Mouse (Mus musculus): ENCODE measurements at regions not wholly inside any gene's neighbourhood (a gene's known extent, or its start where the extent isn't known, plus 50 kb on each side); places are given as distances from the start of the nearest gene placed in this dataset.

DNA sequence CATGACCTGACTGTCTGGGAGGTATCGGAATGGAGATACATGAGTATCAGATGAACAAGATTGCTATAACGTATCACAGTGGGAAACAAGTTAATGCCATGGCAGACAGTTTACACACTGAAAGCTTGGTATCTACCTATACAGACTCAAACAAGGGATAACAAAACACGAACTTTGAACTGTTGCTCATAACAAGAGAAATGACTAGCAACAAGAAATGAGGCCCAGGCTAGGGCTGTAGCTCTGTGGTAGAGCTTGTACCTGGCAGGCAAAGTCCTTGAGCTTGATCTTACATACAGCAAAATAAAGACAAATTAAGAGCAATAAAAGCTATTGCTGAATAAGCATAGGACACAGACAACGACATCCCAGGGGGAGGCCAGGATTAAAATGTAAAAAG, 172.4 kb upstream of the Pln start:
- DNase-seq (ENCODE audit: low read depth) = no peak

DNA sequence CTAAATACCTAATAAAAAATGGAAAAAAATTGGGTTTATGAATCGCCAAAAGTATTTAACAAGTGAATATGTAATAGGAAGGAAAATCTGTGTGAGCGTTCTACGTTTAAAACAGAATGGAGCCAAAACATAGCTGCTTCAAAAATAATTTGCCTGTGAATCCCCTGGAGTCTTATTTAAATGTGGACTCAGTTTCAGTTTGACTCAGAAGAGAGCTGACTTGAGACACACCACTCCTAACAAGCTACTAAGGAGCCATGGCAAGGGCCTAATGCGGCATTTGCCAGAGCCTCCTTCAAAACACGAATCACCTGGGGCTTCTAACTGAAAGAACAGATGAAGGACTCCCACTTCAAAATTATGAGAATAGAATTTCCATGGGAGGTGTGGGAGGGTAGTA, 169.7 kb upstream of the Pln start:
- DNase-seq (ENCODE audit: low read depth) = no peak

DNA sequence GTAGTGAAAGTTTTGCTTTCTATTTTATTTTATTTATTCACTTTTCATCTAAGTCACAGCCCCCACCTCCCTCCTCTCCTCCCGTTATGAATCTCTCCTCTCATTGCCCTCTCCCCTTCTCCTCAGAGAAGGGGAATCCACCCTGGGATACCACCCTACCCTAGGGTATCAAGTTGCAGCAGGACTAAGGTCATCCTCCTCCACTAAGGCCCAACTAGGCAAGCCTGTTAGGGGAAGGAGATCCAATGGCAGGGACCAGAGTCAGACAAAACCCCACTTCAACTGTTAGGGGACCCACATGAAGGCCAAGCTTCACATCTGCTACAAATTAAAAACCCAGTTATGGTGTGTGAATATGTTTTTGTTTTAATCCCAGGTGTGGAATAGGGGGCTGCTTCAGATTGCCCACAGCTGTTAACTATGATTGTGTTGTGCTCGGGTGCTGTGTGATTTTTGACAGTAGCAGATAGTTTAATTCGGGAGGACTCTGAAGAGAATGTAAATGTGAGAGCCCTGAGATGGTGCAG, 163.4 kb upstream of the Pln start:
- no peak for DNase-seq (ENCODE audit: low read depth)

DNA sequence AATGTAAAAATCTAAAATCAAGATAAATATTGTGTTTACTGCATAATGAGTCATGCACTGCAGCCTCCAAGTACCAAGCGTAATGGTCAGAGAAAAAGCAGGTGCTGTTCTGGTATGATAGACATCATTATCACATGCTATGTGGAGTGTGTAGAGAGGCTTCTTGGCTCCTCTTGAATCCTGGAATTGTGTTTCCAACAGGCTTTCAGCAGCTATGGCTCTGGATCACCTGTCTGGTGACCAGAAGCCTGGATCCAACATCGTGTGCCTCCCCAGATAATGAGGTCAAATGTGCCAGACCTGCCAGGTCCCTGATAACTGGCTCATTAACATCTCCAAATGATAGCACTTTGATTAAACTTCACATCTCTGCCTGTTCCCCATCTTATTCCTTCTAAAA, 161.5 kb upstream of the Pln start:
- DNase-seq (ENCODE audit: low read depth) = no peak

DNA sequence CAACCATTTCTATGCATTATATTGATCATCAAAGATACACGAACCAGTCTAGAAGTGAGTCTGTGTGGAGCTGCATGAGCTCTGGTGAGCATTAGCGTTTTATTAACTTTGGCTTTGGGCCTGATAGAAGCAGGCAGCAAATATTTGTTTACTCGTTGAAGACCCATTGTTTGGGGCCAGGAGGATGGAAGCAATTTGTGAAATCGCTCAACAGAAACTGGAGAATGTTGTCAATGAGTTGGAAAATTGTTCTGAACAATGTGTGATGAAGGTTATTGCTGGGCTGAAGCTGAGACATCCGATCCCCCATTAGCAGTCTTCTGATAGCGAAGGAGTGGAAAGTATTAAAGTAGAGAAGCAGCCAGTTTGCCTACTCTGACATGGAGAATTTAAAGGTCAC, 158.9 kb upstream of the Pln start:
- no peak for DNase-seq (ENCODE audit: low read depth)

DNA sequence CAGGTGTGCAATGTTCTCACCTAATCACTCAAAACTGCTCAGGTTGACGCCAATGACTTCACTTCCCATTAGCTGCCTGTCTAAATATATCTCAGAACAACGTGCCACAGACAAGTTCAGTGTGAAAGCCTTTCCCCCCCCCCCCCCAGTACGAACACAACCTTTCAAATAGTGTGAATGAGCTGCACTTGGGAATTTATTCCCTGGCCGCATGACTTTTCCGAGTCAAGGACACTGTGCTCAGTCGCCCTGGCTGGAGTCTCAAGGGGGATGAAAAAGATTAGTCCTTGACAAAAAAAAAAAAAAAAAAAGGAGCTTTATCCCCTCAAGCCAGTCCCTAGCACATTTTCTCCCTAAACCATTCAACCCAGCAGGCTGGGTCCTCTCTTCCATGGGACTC, 158.4 kb upstream of the Pln start:
- no peak for DNase-seq (ENCODE audit: low read depth)

DNA sequence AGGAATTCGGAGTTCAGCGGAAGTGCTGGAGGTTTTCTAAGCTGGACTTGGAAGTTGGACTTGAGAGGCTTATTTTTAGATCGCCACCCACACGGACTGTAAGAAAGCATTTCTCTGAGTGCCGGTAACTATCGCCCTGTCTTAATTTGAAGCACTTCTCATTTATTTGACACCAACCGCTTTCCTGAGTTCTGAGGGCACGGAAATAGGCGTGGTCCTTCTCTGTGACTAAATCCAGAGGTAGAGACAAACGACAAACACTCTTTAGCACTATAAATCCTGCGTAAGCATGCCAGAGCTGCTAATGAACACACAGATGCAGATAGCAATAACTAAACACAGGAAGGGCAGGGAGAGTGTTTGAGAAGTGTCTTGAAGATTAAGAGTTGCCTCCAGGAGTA, 156.7 kb upstream of the Pln start:
- peak; percentile 29 for DNase-seq (ENCODE audit: low read depth)

DNA sequence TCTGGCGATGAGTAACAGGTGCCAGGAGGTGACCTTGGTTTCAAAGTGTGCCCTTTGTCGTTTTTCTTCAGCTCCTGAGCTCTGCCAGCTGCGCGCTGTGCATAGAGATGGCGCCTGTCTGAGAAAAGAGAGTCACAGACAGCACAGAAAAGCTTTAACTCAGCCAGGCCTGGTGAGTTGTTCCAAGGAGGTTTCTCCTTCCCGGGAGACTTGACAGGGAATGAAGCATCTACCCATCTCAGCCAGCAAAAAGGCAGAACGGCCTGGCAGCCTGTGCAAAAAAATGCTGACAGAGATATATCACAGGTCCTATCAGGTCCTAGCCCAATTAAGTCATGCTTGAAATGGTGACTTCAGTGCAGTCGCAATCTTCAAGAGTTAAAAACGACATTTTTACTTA, 156.1 kb upstream of the Pln start:
- no peak for DNase-seq (ENCODE audit: low read depth)

DNA sequence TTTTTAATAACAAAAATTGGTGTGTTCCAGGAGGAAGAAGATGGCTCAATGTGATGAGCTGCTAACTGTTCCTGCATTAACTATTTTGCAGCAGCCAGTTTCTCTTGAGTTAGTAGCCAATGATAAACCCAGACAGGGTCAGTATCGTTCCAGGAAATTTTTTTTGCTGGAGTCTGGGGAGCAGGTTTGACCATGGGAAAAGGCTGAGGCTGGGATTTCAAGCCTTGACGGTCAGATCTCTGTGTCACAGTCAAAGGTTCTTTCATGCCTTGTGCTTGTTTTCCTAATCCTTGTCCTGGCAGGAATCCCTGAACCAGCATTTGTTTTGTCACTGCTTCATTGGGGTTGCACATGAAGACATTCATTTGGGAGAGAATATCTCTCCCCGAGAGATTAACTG, 129.0 kb upstream of the Pln start:
- no peak for DNase-seq (ENCODE audit: low read depth)

DNA sequence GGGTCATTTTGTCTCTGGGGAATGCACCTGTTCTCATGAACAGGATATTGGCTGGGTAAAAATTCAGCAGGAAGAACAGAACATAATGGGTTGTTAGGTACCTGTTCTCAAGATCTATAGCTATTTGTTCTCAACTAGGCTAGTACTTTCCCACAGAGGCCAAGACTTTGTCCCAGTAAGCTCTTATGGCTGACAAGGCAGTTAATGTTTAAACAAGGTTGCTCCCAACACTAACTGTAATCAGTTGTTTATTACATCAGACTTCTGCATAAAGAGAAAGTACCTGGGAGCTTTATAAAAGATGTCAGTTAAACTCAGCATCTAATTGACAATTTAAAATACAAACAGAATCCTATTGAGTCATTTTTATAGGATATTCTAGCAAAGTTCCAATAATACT, 127.6 kb upstream of the Pln start:
- DNase-seq (ENCODE audit: low read depth) = no peak

Data from c-Kit-positive CD71-negative TER-119-negative erythroid progenitor cells, embryonic 14.5 days (primary cell).